Mouse (Mus musculus): ENCODE measurements around the gene Grip2. TPM values are rescaled to one million over a fixed set of nuclear protein-coding genes. Genes with fewer than 3 reads are reported as not detected.

The Grip2 gene
- polyA plus RNA-seq, 1 experiment from 2014 or later = 3.1 TPM

- Histone ChIP-seq H3K4me3 (ENCODE audit: low read depth, low read length) (no peak overlapping the region), H3K27ac (replicated peaks; ENCODE audit: low read depth, low read length) (no peak overlapping the region), H3K9me3 (ENCODE audit: control insufficient read depth, low read length) (0 out of 2 replicates have a peak, but pooled peaks cover 5% of the 10 kb centered on the region), H3K4me2 (ENCODE audit: low read depth, low read length) (no peak overlapping the region), H3K9ac (ENCODE audit: low read depth, low read length) (no peak overlapping the region), H3K4me1 (ENCODE audit: control insufficient read depth, insufficient read depth, low read length) (no peaks in the 10 kb centered on the region), H3K36me3 (ENCODE audit: control insufficient read depth, insufficient read depth, low read length) (peaks cover 70% of the 10 kb centered on the region), H3K27me3 (replicated peaks; ENCODE audit: control insufficient read depth, insufficient read depth, low read length) (no peaks in the 10 kb centered on the region)
- WGBS = 72% methylated on average over 5 of the region's 5 CpGs
- no peak for DNase-seq (ENCODE audit: low spot score)
- ATAC-seq (ENCODE audit: low read depth) = no peak
These were observed 80.3 kb downstream of the Grip2 start for GRCm38 (mm10) chr6:91746776-91747175.

- DNase-seq (ENCODE audit: low spot score) (peak; percentile 13), ATAC-seq (ENCODE audit: low read depth) (no peak)
- no peaks in the 10 kb centered on the region for H3K27me3 ChIP-seq (replicated peaks; ENCODE audit: control insufficient read depth, insufficient read depth, low read length)
- peaks cover 68% of the 10 kb centered on the region for H3K36me3 ChIP-seq (ENCODE audit: control insufficient read depth, insufficient read depth, low read length)
- H3K9ac ChIP-seq (ENCODE audit: low read depth, low read length) = no peak overlapping the region
- H3K4me3 ChIP-seq (ENCODE audit: low read depth, low read length) = no peak overlapping the region
- H3K4me2 ChIP-seq (ENCODE audit: low read depth, low read length) = no peak overlapping the region
- 60% methylated on average over 7 of the region's 7 CpGs for WGBS
- H3K4me1 ChIP-seq (ENCODE audit: control insufficient read depth, insufficient read depth, low read length) = no peaks in the 10 kb centered on the region
- no peak overlapping the region for H3K27ac ChIP-seq (replicated peaks; ENCODE audit: low read depth, low read length)
- H3K9me3 ChIP-seq (ENCODE audit: control insufficient read depth, low read length) = 0 out of 2 replicates have a peak, but pooled peaks cover 5% of the 10 kb centered on the region
These were observed 81.0 kb downstream of the Grip2 start for GRCm38 (mm10) chr6:91745947-91746582.

- 0 out of 2 replicates have a peak, but pooled peaks cover 5% of the 10 kb centered on the region for H3K9me3 ChIP-seq (ENCODE audit: control insufficient read depth, low read length)
- 77% methylated on average over 3 of the region's 3 CpGs for WGBS
- H3K4me1 ChIP-seq (ENCODE audit: control insufficient read depth, insufficient read depth, low read length) = no peaks in the 10 kb centered on the region
- H3K36me3 ChIP-seq (ENCODE audit: control insufficient read depth, insufficient read depth, low read length) = peaks cover 67% of the 10 kb centered on the region
- DNase-seq (ENCODE audit: low spot score) (no peak), ATAC-seq (ENCODE audit: low read depth) (no peak)
- H3K4me2 ChIP-seq (ENCODE audit: low read depth, low read length) = no peak overlapping the region
- no peaks in the 10 kb centered on the region for H3K27me3 ChIP-seq (replicated peaks; ENCODE audit: control insufficient read depth, insufficient read depth, low read length)
- no peak overlapping the region for H3K9ac ChIP-seq (ENCODE audit: low read depth, low read length)
- no peak overlapping the region for H3K27ac ChIP-seq (replicated peaks; ENCODE audit: low read depth, low read length)
- no peak overlapping the region for H3K4me3 ChIP-seq (ENCODE audit: low read depth, low read length)
These were observed 81.8 kb downstream of the Grip2 start for GRCm38 (mm10) chr6:91745246-91745645.

GRCm38 (mm10) chr6:91743886-91744285 is 83.2 kb downstream of the Grip2 start:
- H3K9ac ChIP-seq (ENCODE audit: low read depth, low read length) = no peak overlapping the region
- H3K36me3 ChIP-seq (ENCODE audit: control insufficient read depth, insufficient read depth, low read length) = peaks cover 69% of the 10 kb centered on the region
- no peaks in the 10 kb centered on the region for H3K4me1 ChIP-seq (ENCODE audit: control insufficient read depth, insufficient read depth, low read length)
- no peak for DNase-seq (ENCODE audit: low spot score)
- no peak overlapping the region for H3K4me3 ChIP-seq (ENCODE audit: low read depth, low read length)
- 0 out of 2 replicates have a peak, but pooled peaks cover under 1% of the 10 kb centered on the region for H3K9me3 ChIP-seq (ENCODE audit: control insufficient read depth, low read length)
- no peak overlapping the region for H3K4me2 ChIP-seq (ENCODE audit: low read depth, low read length)
- H3K27ac ChIP-seq (replicated peaks; ENCODE audit: low read depth, low read length) = no peak overlapping the region; the same call in 1 of the 2 replicates
- H3K27me3 ChIP-seq (replicated peaks; ENCODE audit: control insufficient read depth, insufficient read depth, low read length) = no peaks in the 10 kb centered on the region
- WGBS = 60% methylated on average over 4 of the region's 4 CpGs
- ATAC-seq (ENCODE audit: low read depth) = no peak

- ATAC-seq (ENCODE audit: low read depth) = no peak
- Histone ChIP-seq H3K27me3 (replicated peaks; ENCODE audit: control insufficient read depth, insufficient read depth, low read length) (no peaks in the 10 kb centered on the region), H3K4me2 (ENCODE audit: low read depth, low read length) (no peak overlapping the region), H3K9ac (ENCODE audit: low read depth, low read length) (0 out of 2 replicates have a peak overlapping the region, but pooled peaks have one; percentile 31), H3K4me3 (ENCODE audit: low read depth, low read length) (no peak overlapping the region), H3K27ac (replicated peaks; ENCODE audit: low read depth, low read length) (no peak overlapping the region), H3K4me1 (ENCODE audit: control insufficient read depth, insufficient read depth, low read length) (no peaks in the 10 kb centered on the region), H3K36me3 (ENCODE audit: control insufficient read depth, insufficient read depth, low read length) (peaks cover 63% of the 10 kb centered on the region), H3K9me3 (ENCODE audit: control insufficient read depth, low read length) (no peaks in the 10 kb centered on the region)
- DNase-seq (ENCODE audit: low spot score) = no peak
- WGBS = 85% methylated on average over 8 of the region's 8 CpGs
These were observed 84.1 kb downstream of the Grip2 start for GRCm38 (mm10) chr6:91742995-91743394.

GRCm38 (mm10) chr6:91742466-91742865 is 84.6 kb downstream of the Grip2 start:
- H3K36me3 ChIP-seq (ENCODE audit: control insufficient read depth, insufficient read depth, low read length) = peaks cover 62% of the 10 kb centered on the region
- no peaks in the 10 kb centered on the region for H3K4me1 ChIP-seq (ENCODE audit: control insufficient read depth, insufficient read depth, low read length)
- 68% methylated on average over 3 of the region's 3 CpGs for WGBS
- H3K27me3 ChIP-seq (replicated peaks; ENCODE audit: control insufficient read depth, insufficient read depth, low read length) = no peaks in the 10 kb centered on the region
- H3K4me2 ChIP-seq (ENCODE audit: low read depth, low read length) = no peak overlapping the region
- no peaks in the 10 kb centered on the region for H3K9me3 ChIP-seq (ENCODE audit: control insufficient read depth, low read length)
- no peak overlapping the region for H3K9ac ChIP-seq (ENCODE audit: low read depth, low read length)
- DNase-seq (ENCODE audit: low spot score) = no peak
- H3K4me3 ChIP-seq (ENCODE audit: low read depth, low read length) = no peak overlapping the region
- H3K27ac ChIP-seq (replicated peaks; ENCODE audit: low read depth, low read length) = no peak overlapping the region
- no peak for ATAC-seq (ENCODE audit: low read depth)

GRCm38 (mm10) chr6:91741046-91741445 is 86.0 kb downstream of the Grip2 start:
- 62% methylated on average over 11 of the region's 11 CpGs for WGBS
- Histone ChIP-seq H3K4me3 (ENCODE audit: low read depth, low read length) (no peak overlapping the region), H3K36me3 (ENCODE audit: control insufficient read depth, insufficient read depth, low read length) (peaks cover 70% of the 10 kb centered on the region), H3K4me2 (ENCODE audit: low read depth, low read length) (no peak overlapping the region), H3K4me1 (ENCODE audit: control insufficient read depth, insufficient read depth, low read length) (0 out of 2 replicates have a peak, but pooled peaks cover 5% of the 10 kb centered on the region), H3K27ac (replicated peaks; ENCODE audit: low read depth, low read length) (no peak overlapping the region), H3K9me3 (ENCODE audit: control insufficient read depth, low read length) (no peaks in the 10 kb centered on the region), H3K27me3 (replicated peaks; ENCODE audit: control insufficient read depth, insufficient read depth, low read length) (no peaks in the 10 kb centered on the region), H3K9ac (ENCODE audit: low read depth, low read length) (no peak overlapping the region)
- DNase-seq (ENCODE audit: low spot score) (peak; percentile 55), ATAC-seq (ENCODE audit: low read depth) (peak; percentile 66)

GRCm38 (mm10) chr6:91738058-91738457 is 89.0 kb downstream of the Grip2 start:
- no peak overlapping the region for H3K4me2 ChIP-seq (ENCODE audit: low read depth, low read length)
- H3K4me1 ChIP-seq (ENCODE audit: control insufficient read depth, insufficient read depth, low read length) = 0 out of 2 replicates have a peak, but pooled peaks cover 5% of the 10 kb centered on the region
- DNase-seq (ENCODE audit: low spot score) = no peak
- no peak overlapping the region for H3K9ac ChIP-seq (ENCODE audit: low read depth, low read length)
- no peaks in the 10 kb centered on the region for H3K9me3 ChIP-seq (ENCODE audit: control insufficient read depth, low read length)
- H3K4me3 ChIP-seq (ENCODE audit: low read depth, low read length) = no peak overlapping the region
- no peaks in the 10 kb centered on the region for H3K27me3 ChIP-seq (replicated peaks; ENCODE audit: control insufficient read depth, insufficient read depth, low read length)
- H3K36me3 ChIP-seq (ENCODE audit: control insufficient read depth, insufficient read depth, low read length) = peaks cover 82% of the 10 kb centered on the region
- ATAC-seq (ENCODE audit: low read depth) = no peak
- no peak overlapping the region for H3K27ac ChIP-seq (replicated peaks; ENCODE audit: low read depth, low read length)
- WGBS = 47% methylated on average over 5 of the region's 5 CpGs

- Histone ChIP-seq H3K27me3 (replicated peaks; ENCODE audit: control insufficient read depth, insufficient read depth, low read length) (no peaks in the 10 kb centered on the region), H3K4me1 (ENCODE audit: control insufficient read depth, insufficient read depth, low read length) (0 out of 2 replicates have a peak, but pooled peaks cover 5% of the 10 kb centered on the region), H3K4me3 (ENCODE audit: low read depth, low read length) (no peak overlapping the region), H3K9me3 (ENCODE audit: control insufficient read depth, low read length) (no peaks in the 10 kb centered on the region), H3K9ac (ENCODE audit: low read depth, low read length) (no peak overlapping the region), H3K36me3 (ENCODE audit: control insufficient read depth, insufficient read depth, low read length) (peaks cover 82% of the 10 kb centered on the region), H3K4me2 (ENCODE audit: low read depth, low read length) (no peak overlapping the region), H3K27ac (replicated peaks; ENCODE audit: low read depth, low read length) (no peak overlapping the region)
- WGBS = 87% methylated on average over 7 of the region's 7 CpGs
- ATAC-seq (ENCODE audit: low read depth) = no peak
- no peak for DNase-seq (ENCODE audit: low spot score)
These were observed 89.6 kb downstream of the Grip2 start for GRCm38 (mm10) chr6:91737451-91737850.
